ENCODE assay signal across 9 mouse cellular contexts in the genomic region with DNA sequence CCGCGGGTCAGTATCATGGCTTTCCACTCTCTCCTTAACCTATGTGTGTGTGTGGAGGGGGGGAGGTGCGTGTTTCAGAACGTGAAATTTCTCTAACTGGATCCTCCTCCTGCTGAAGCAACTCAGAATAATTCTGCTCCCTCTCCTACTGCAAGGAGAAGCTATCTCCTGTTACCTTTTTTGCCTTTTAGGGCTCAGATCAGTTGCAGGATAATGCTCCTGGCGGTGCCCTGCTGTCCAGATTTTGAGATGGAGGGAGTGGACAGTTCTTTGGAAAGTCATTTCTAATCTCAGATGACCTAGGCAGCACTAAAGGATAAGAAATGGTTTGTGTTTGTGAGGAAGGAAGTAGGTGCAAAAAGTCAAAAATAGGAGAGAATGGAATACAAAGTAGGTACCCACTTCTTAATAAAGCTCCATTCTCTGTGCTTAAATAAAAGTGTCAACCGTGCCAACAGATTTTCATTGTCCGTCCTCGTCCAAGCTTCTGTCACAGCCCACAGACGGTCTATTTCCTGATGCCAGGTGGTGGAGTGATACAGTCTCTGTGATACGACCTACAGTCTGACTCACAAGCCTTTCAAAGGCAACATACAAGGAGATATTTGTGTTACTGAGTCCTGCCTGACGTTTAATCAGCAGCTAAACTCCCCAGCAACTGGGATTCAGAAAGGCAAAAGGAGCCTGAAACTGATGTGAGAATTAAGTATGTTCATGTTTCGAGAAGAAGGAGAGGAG. TPM values are rescaled to one million over a fixed set of nuclear protein-coding genes. Genes with fewer than 3 reads are reported as not detected.
DNase-seq lines count a peak whose midpoint lies in the region; ATAC-seq and TF ChIP-seq lines count a peak whose summit lies in the region.
"Had no signal": no experiment of that assay in that cellular context is flagged by ENCODE, and none has a peak within 500 bp of the region (broad histone marks: within the 10 kb centered on the region; RNA-seq: fewer than 3 reads in every experiment).

No protein-coding gene starts in this region.

- no peaks in the 10 kb centered on the region for H3K36me3 ChIP-seq in kidney, adult 2 months (ENCODE audit: control insufficient read depth, insufficient read depth, low read length)
- H3K36me3 ChIP-seq in forebrain, embryonic 15.5 days, result no peaks in the 10 kb centered on the region

- 0 out of 2 replicates have a peak, but pooled peaks cover 2% of the 10 kb centered on the region for H3K27me3 ChIP-seq in kidney, adult 2 months (replicated peaks; ENCODE audit: control insufficient read depth, insufficient read depth, low read length)
- peaks cover 7% of the 10 kb centered on the region for H3K27me3 ChIP-seq in forebrain, embryonic 15.5 days

- peak overlapping the region; percentile 59 for H3K9ac ChIP-seq in forebrain, embryonic 15.5 days (replicated peaks)

- peak overlapping the region; percentile 97 for H3K4me2 ChIP-seq in forebrain, embryonic 15.5 days (replicated peaks)

- no peak overlapping the region for H3K27ac ChIP-seq in kidney, adult 2 months (ENCODE audit: insufficient read depth, low read depth, low read length)
- H3K27ac ChIP-seq in forebrain, embryonic 15.5 days (replicated peaks), result peak overlapping the region; percentile 31

- WGBS in kidney, adult 2 months, result 33% methylated on average over 12 of the region's 12 CpGs
- 16% methylated on average over 12 of the region's 12 CpGs for WGBS in forebrain, embryonic 15.5 days

- TF ChIP-seq POLR2A in kidney, adult 2 months (IDR thresholded peaks at IDR 0.05; ENCODE audit: low read depth, low read length), result no peak

- peak; percentile 29; the same call in 1 of the 2 replicates for ATAC-seq in forebrain, embryonic 15.5 days (replicated peaks)

- DNase-seq in kidney, adult 2 months, result no peak
- DNase-seq in kidney, postnatal 10 days, result no peak
- peak; percentile 47 for DNase-seq in cerebellum, adult 11 months
- DNase-seq in left cerebral cortex, postnatal 25 days (ENCODE audit: low spot score in 2 of 2), result peak; percentile 56 to 96
- DNase-seq in right cerebral cortex, postnatal 25 days, result peak; percentile 66
- no peak for DNase-seq in adrenal gland, adult 8-10 months
- no peak for DNase-seq in testis, postnatal 10 days (ENCODE audit: low spot score)

- no peaks in the 10 kb centered on the region for H3K4me1 ChIP-seq in kidney, adult 2 months (ENCODE audit: control insufficient read depth, insufficient read depth, low read length)
- peaks cover 18% of the 10 kb centered on the region for H3K4me1 ChIP-seq in forebrain, embryonic 15.5 days

- H3K4me3 ChIP-seq in kidney, adult 2 months (ENCODE audit: insufficient read depth, low read depth, low read length), result peak overlapping the region; percentile 23; the same call in 1 of the 2 replicates
- peak overlapping the region; percentile 63 for H3K4me3 ChIP-seq in forebrain, embryonic 15.5 days

- no peaks in the 10 kb centered on the region for H3K9me3 ChIP-seq in forebrain, embryonic 15.5 days

- intact Hi-C loops in left cerebral cortex, postnatal 25 days (cut with DNase I), result loop anchor here (1.0 to 5.0 kb wide), 3 partner anchors 93 to 193 kb away; a partner anchor contains a TSS

- TF ChIP-seq CTCF in kidney, adult 2 months (conservative IDR thresholded peaks at IDR 0.05; ENCODE audit: insufficient read depth, insufficient read length, low read depth, low read length), result no peak

RNA-seq across cellular contexts. Expression of a gene that starts 1.6 kb away (rescaled TPM):
- 0.18 and 0.22 TPM in 2 replicates for polyA plus RNA-seq in kidney, adult 2 months (2012; rRNA removed)
- 6.0 and 7.4 TPM in 2 replicates for polyA plus RNA-seq in forebrain, embryonic 15.5 days (2015; fragmentation: Nextera tagmentation; extraction: Ambion mirVana)
- 10 to 100 TPM; 85.5 to 86.1 TPM for total RNA-seq in left cerebral cortex, postnatal 25 days (2021)
- total RNA-seq in adrenal gland, adult 8-10 months (2022), result 1 to 10 TPM; 1.4 to 3.1 (median 2.1) TPM

RNA-seq across cellular contexts. Expression of a gene that starts 27.2 kb away (rescaled TPM):
- not detected in 2 replicates for polyA plus RNA-seq in kidney, adult 2 months (2012; rRNA removed)
- not detected in 2 replicates for polyA plus RNA-seq in forebrain, embryonic 15.5 days (2015; fragmentation: Nextera tagmentation; extraction: Ambion mirVana)
- total RNA-seq in left cerebral cortex, postnatal 25 days (2021), result under 1 TPM; 0.18 to 0.32 TPM
- not detected for total RNA-seq in adrenal gland, adult 8-10 months (2022)
- polyA plus RNA-seq: Patski had no signal

RNA-seq across cellular contexts. Expression of a gene that starts 33.7 kb away (rescaled TPM):
- 1.2 TPM in 2 replicates for polyA plus RNA-seq in kidney, adult 2 months (2012; rRNA removed)
- 24.4 and 25.1 TPM in 2 replicates for polyA plus RNA-seq in forebrain, embryonic 15.5 days (2015; fragmentation: Nextera tagmentation; extraction: Ambion mirVana)
- total RNA-seq in left cerebral cortex, postnatal 25 days (2021), result 100 to 1,000 TPM; 157 to 161 TPM
- 10 to 100 TPM in 1 of 4 experiments, 1 to 10 TPM in 3; 5.1 to 11.5 (median 8.9) TPM for total RNA-seq in adrenal gland, adult 8-10 months (2022)

Comparison
In these comparisons a context has a peak if more than half of its experiments do, and no peak if none do; other contexts are left out.
1. DNase-seq: peak in cerebellum, adult 11 months (single experiment), left cerebral cortex, postnatal 25 days (2 of 2) and right cerebral cortex, postnatal 25 days (single experiment); none in kidney, adult 2 months (single experiment), kidney, postnatal 10 days (single experiment), adrenal gland, adult 8-10 months (single experiment) and testis, postnatal 10 days (single experiment).
2. RNA of a gene that starts 1.6 kb away (total RNA-seq): 85.5 to 86.1 TPM in left cerebral cortex, postnatal 25 days; 1.4 to 3.1 TPM in adrenal gland, adult 8-10 months; every median in the first group is over 10 times any median in the second.
3. RNA of a gene that starts 33.7 kb away (total RNA-seq): 157 to 161 TPM in left cerebral cortex, postnatal 25 days; 5.1 to 11.5 TPM in adrenal gland, adult 8-10 months; every median in the first group is over 10 times any median in the second.